Mouse (Mus musculus) lung, postnatal 0 days (tissue): ENCODE results near the gene Gm20388.

Experiments used
- CTCF ChIP-seq: IDR thresholded peaks from 2 replicates; pipeline ENCODE4 v1.5.1; 2016; ENCODE audit warnings: antibody characterized with exemption, mild to moderate bottlenecking
- EP300 ChIP-seq: IDR thresholded peaks from 2 replicates; pipeline ENCODE4 v1.6.1; 2016; ENCODE audit warnings: antibody characterized with exemption, mild to moderate bottlenecking, control low read depth

DNA sequence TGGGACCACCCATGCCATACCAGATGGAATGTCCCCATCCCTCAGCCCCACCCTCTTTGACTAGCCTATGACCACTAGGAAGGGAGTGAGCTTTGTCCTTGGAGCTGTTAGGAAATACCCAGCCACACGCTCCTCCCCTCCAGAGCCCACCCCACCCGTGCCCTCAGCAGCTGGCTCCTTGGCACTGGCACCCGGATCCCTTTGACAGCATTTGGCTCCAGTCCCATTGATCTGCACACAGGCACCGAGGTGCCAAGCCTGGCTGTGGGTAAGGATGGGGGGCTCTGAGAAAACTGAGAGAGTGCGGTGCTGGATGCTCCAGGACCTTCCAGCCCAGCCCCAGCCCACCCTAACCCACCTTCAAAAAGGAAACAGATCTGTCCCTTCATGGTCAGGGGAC lies 2840.7 kb downstream of the Gm20388 start:
- no peak for TF ChIP-seq CTCF
- no peak for TF ChIP-seq EP300
